Mouse (Mus musculus): ENCODE results near the gene Amh. TPM values are rescaled to one million over a fixed set of nuclear protein-coding genes. Genes with fewer than 3 reads are reported as not detected.
"Not testable (repeated sequence)": the region's sequence is repeated elsewhere in the genome, so short reads cannot be mapped to it uniquely, and the experiment has no call there.

Gene Amh
- total RNA-seq, 2 experiments from 2014 or later: 1.2 to 2.0 TPM

- no peak for DNase-seq (ENCODE audit: low spot score in 2 of 2)
- intact Hi-C loops (cut with DNase I): loop anchor here (10.0 kb wide), 1 partner anchor 172 kb away; no protein-coding TSS in a partner anchor
These were observed 17.5 kb downstream of the Amh start for GRCm38 (mm10) chr10:80822528-80822927.

- no peak for DNase-seq (ENCODE audit: low spot score in 2 of 2)
- intact Hi-C loops (cut with DNase I): loop anchor here (10.0 kb wide), 1 partner anchor 171 kb away; no protein-coding TSS in a partner anchor
These were observed 18.3 kb downstream of the Amh start for GRCm38 (mm10) chr10:80823316-80823715.

- no peak for DNase-seq (ENCODE audit: low spot score in 2 of 2)
- intact Hi-C loops (cut with DNase I): loop anchor here (10.0 kb wide), 1 partner anchor 171 kb away; no protein-coding TSS in a partner anchor
These were observed 19.0 kb downstream of the Amh start for GRCm38 (mm10) chr10:80823847-80824643.

- DNase-seq (ENCODE audit: low spot score in 2 of 2): no peak
- intact Hi-C loops (cut with DNase I): loop anchor here (10.0 kb wide), 1 partner anchor 170 kb away; no protein-coding TSS in a partner anchor
These were observed 19.8 kb downstream of the Amh start for GRCm38 (mm10) chr10:80824827-80825226.

- DNase-seq (ENCODE audit: low spot score in 2 of 2): peak; percentile 99
- intact Hi-C loops (cut with DNase I): loop anchor here (10.0 kb wide), 1 partner anchor 168 kb away; no protein-coding TSS in a partner anchor
These were observed 21.4 kb downstream of the Amh start, which contains the start of gene Oaz1 for GRCm38 (mm10) chr10:80826151-80827062. Gene Oaz1 (plus strand): TSS chr10:80826656.

GRCm38 (mm10) chr10:80827063-80827869 lies 22.2 kb downstream of the Amh start:
- no peak for DNase-seq (ENCODE audit: low spot score in 2 of 2)
- intact Hi-C loops (cut with DNase I): loop anchor here (10.0 kb wide), 1 partner anchor 168 kb away; no protein-coding TSS in a partner anchor

- no peak for DNase-seq (ENCODE audit: low spot score in 2 of 2)
- intact Hi-C loops (cut with DNase I): loop anchor here (10.0 kb wide), 1 partner anchor 167 kb away; no protein-coding TSS in a partner anchor
These were observed 22.9 kb downstream of the Amh start for GRCm38 (mm10) chr10:80827870-80828420.

GRCm38 (mm10) chr10:80828587-80828986 lies 23.5 kb downstream of the Amh start:
- not testable (repeated sequence) for DNase-seq (ENCODE audit: low spot score in 2 of 2)
- intact Hi-C loops (cut with DNase I): loop anchor here (10.0 kb wide), 1 partner anchor 166 kb away; no protein-coding TSS in a partner anchor

- no peak for DNase-seq (ENCODE audit: low spot score in 2 of 2)
- intact Hi-C loops (cut with DNase I): loop anchor here (10.0 kb wide), 1 partner anchor 165 kb away; no protein-coding TSS in a partner anchor
These were observed 24.6 kb downstream of the Amh start for GRCm38 (mm10) chr10:80829359-80830278.

- intact Hi-C loops (cut with DNase I): no loop called here
- DNase-seq (ENCODE audit: low spot score in 2 of 2): no peak
These were observed 26.1 kb downstream of the Amh start for GRCm38 (mm10) chr10:80831136-80831535.

GRCm38 (mm10) chr10:80832818-80833217 lies 27.8 kb downstream of the Amh start:
- intact Hi-C loops (cut with DNase I): no loop called here
- DNase-seq (ENCODE audit: low spot score in 2 of 2): no peak

GRCm38 (mm10) chr10:80835617-80836016 lies 30.6 kb downstream of the Amh start:
- intact Hi-C loops (cut with DNase I): no loop called here
- DNase-seq (ENCODE audit: low spot score in 2 of 2): no peak

GRCm38 (mm10) chr10:80836949-80837379 lies 31.9 kb downstream of the Amh start:
- intact Hi-C loops (cut with DNase I): no loop called here
- no peak for DNase-seq (ENCODE audit: low spot score in 2 of 2)

- no peak for DNase-seq (ENCODE audit: low spot score in 2 of 2)
- intact Hi-C loops (cut with DNase I): no loop called here
These were observed 32.8 kb downstream of the Amh start for GRCm38 (mm10) chr10:80837827-80838226.

GRCm38 (mm10) chr10:80838346-80838912 lies 33.4 kb downstream of the Amh start:
- DNase-seq (ENCODE audit: low spot score in 2 of 2): no peak
- intact Hi-C loops (cut with DNase I): no loop called here

GRCm38 (mm10) chr10:80839848-80840247 lies 34.8 kb downstream of the Amh start:
- intact Hi-C loops (cut with DNase I): no loop called here
- DNase-seq (ENCODE audit: low spot score in 2 of 2): no peak

- no peak for DNase-seq (ENCODE audit: low spot score in 2 of 2)
- intact Hi-C loops (cut with DNase I): no loop called here
These were observed 36.6 kb downstream of the Amh start for GRCm38 (mm10) chr10:80841685-80842084.
